ENCODE assay signal across 14 mouse cellular contexts in genomic region chr3:65858118-65858517, GRCm38 (mm10).
DNase-seq lines count a peak whose midpoint lies in the region; ATAC-seq lines count a peak whose summit lies in the region.
"Had no signal": no experiment of that assay in that cellular context is flagged by ENCODE, and none has a peak within 500 bp of the region (broad histone marks: within the 10 kb centered on the region; RNA-seq: fewer than 3 reads in every experiment).

No protein-coding gene starts in this region.

- H3K4me3 ChIP-seq in heart, embryonic 13.5 days, result no peak overlapping the region
- no peak overlapping the region for H3K4me3 ChIP-seq in brown adipose tissue, adult 24 weeks (ENCODE audit: insufficient read depth, low read depth, low read length)
- H3K4me3 ChIP-seq in limb, embryonic 10.5 days, result no peak overlapping the region
- H3K4me3 ChIP-seq: forebrain, embryonic 15.5 days; myocyte had no signal

- WGBS in heart, embryonic 13.5 days, result 49% methylated on average over 11 of the region's 11 CpGs
- WGBS in limb, embryonic 10.5 days, result 52% methylated on average over 11 of the region's 11 CpGs

- no peak for DNase-seq in heart, adult 9 months (ENCODE audit: low spot score in 2 of 2)
- peak; percentile 14 for DNase-seq in kidney, postnatal 14 days
- DNase-seq in kidney, adult 11 months, result no peak
- no peak for DNase-seq in limb, embryonic 10.5 days (ENCODE audit: low spot score)
- DNase-seq in spleen, postnatal 14 days (ENCODE audit: low spot score in 2 of 2), result no peak
- no peak for DNase-seq in left cerebral cortex, adult 18-20 months (ENCODE audit: low spot score in 2 of 2)
- DNase-seq: cerebellum, adult 2 months had no signal

- H3K27ac ChIP-seq in heart, embryonic 13.5 days (replicated peaks), result no peak overlapping the region
- H3K27ac ChIP-seq in brown adipose tissue, adult 24 weeks (replicated peaks; ENCODE audit: low read depth, low read length), result peak overlapping the region; percentile 82
- H3K27ac ChIP-seq in limb, embryonic 10.5 days, result peak overlapping the region; percentile 17; the same call in 1 of the 2 replicates
- H3K27ac ChIP-seq: forebrain, embryonic 15.5 days; liver, embryonic 14.5 days had no signal

- 0 out of 2 replicates have a peak overlapping the region, but pooled peaks have one; percentile 42 for H3K9ac ChIP-seq in heart, embryonic 13.5 days
- H3K9ac ChIP-seq: forebrain, embryonic 15.5 days; liver, embryonic 14.5 days had no signal

- H3K36me3 ChIP-seq in heart, embryonic 13.5 days, result no peaks in the 10 kb centered on the region
- no peaks in the 10 kb centered on the region for H3K36me3 ChIP-seq in limb, embryonic 10.5 days
- H3K36me3 ChIP-seq: forebrain, embryonic 15.5 days; G1E had no signal

- peaks cover 55% of the 10 kb centered on the region for H3K4me1 ChIP-seq in heart, embryonic 13.5 days
- H3K4me1 ChIP-seq in brown adipose tissue, adult 24 weeks (ENCODE audit: control insufficient read depth, insufficient read depth, insufficient read length, low read length), result peaks cover 17% of the 10 kb centered on the region
- peaks cover 35% of the 10 kb centered on the region for H3K4me1 ChIP-seq in limb, embryonic 10.5 days

- no peaks in the 10 kb centered on the region; the same call in 1 of the 2 replicates for H3K27me3 ChIP-seq in heart, embryonic 13.5 days (replicated peaks)
- no peaks in the 10 kb centered on the region for H3K27me3 ChIP-seq in limb, embryonic 10.5 days (ENCODE audit: low read depth, poor library complexity, severe bottlenecking)
- H3K27me3 ChIP-seq: forebrain, embryonic 15.5 days had no signal

- no peaks in the 10 kb centered on the region for H3K9me3 ChIP-seq in heart, embryonic 13.5 days
- no peaks in the 10 kb centered on the region for H3K9me3 ChIP-seq in limb, embryonic 10.5 days (replicated peaks)
- H3K9me3 ChIP-seq: forebrain, embryonic 15.5 days; G1E had no signal

- peak overlapping the region; percentile 40 for H3K4me2 ChIP-seq in heart, embryonic 13.5 days
- H3K4me2 ChIP-seq: forebrain, embryonic 15.5 days had no signal

- ATAC-seq in heart, embryonic 13.5 days (ENCODE audit: extremely low read depth, insufficient number of reproducible peaks, low FRiP score, low TSS enrichment), result no peak
- ATAC-seq: forebrain, embryonic 15.5 days; hindbrain, embryonic 16.5 days had no signal
